Mouse (Mus musculus) activated CD4-positive, CD25-positive, alpha-beta regulatory T cell, adult 4 months (primary cell): ENCODE results near the gene Dapk2. TPM values are rescaled to one million over a fixed set of nuclear protein-coding genes. Genes with fewer than 3 reads are reported as not detected.

Experiments
- polyA plus RNA-seq, 2 experiments: library from polyadenylated mRNA; unstranded; fragments of 100-300 nt; shearing (Covaris generic); gene quantifications; one replicate each; pipeline ENCODE4 v1.2.1; 2017

Dapk2 gene
- polyA plus RNA-seq, 2 experiments from 2014 or later = 0.82 to 2.6 TPM

Other genes starting within 250 kb of the Dapk2 start
- gene Trip4, start 249.4 kb upstream of the Dapk2 start, polyA plus RNA-seq = 10 to 100 TPM; 36.1 to 38.1 TPM
- 10 to 100 TPM; 40.6 to 53.7 TPM for gene Csnk1g1, start 249.3 kb upstream of the Dapk2 start, polyA plus RNA-seq
- 100 to 1,000 TPM; 542 to 636 TPM for gene Ppib, start 98.0 kb upstream of the Dapk2 start, polyA plus RNA-seq
- gene Snx22, start 88.5 kb upstream of the Dapk2 start, polyA plus RNA-seq = 1 to 10 TPM in 1 of 2 experiments, under 1 TPM in 1; 0.79 to 2.5 TPM
- 10 to 100 TPM; 71.4 to 82.3 TPM for gene Snx1, start 31.6 kb upstream of the Dapk2 start, polyA plus RNA-seq
- gene Ciao2a, start 31.6 kb upstream of the Dapk2 start, polyA plus RNA-seq = 100 to 1,000 TPM; 180 to 193 TPM
- gene Herc1, start 192.2 kb downstream of the Dapk2 start, polyA plus RNA-seq = 10 to 100 TPM; 31.4 to 31.8 TPM